Mouse (Mus musculus) c-Kit-negative CD71-positive TER-119-positive erythroid progenitor cells, embryonic 14.5 days (primary cell): ENCODE results near the gene Actl6b.
A peak's percentile ranks its signal among the peaks of the same experiment; 100 is the strongest.

Experiments used
- DNase-seq: peaks from one replicate; pipeline ENCODE4 v3.0.0-alpha.2; 2013; ENCODE audit warnings: low read depth, low spot score

Gene Actl6b

DNA sequence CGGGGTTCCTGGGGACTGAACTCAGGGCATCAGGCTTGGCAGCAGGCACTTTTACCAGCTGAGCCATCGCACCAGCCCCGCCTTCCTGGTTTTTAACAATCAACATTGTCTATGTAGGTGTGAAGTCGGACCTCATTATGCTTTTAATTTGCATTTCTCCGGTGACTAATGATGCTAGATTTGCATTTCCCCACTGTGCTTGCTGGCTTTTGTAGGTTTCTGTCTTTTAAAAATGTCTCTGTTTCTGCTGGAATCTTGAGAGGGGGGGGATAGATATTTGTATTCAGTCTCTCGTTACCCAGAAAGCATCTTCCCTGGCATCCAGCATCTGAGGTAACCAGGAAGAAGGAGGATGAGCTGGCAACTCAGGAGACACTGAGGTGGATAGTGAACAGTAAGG lies 8.2 kb downstream of the Actl6b start:
- no peak for DNase-seq

DNA sequence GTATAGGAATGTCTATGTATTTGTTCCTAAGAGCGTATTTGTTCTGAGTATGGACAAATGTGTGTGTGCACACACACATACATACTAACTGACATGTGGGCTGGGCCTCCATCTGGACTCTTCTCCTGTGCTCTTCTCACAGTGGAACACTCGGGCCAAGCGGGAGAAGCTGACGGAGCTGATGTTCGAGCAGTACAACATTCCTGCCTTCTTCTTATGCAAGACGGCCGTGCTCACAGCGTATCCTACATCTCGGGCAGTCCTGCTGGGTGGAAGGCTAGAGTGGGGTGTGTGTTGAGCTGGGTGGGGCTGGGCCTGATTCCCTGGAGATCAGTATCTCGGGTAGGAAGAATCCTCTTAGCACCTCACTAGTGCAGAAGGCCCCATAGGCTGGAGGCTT lies 9.6 kb downstream of the Actl6b start:
- no peak for DNase-seq

DNA sequence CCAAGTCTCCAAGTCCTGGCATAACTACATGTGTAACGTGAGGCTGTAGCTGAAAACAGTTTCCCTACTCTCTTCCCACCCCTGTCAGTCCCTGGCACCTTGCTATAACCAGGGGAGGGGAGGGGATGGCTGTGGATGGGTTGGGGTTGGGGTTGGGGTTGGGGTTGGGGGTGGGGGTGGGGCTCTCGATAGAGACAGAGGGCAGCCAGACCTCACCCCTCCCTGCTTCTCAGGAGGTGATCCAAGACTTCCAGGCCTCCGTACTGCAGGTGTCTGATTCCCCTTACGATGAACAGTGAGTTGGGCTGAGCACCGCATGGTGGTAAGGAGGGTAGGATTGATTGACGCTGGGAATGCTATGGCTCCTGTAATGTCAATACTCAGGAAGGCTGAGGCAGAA lies 12.4 kb downstream of the Actl6b start:
- DNase-seq: no peak

DNA sequence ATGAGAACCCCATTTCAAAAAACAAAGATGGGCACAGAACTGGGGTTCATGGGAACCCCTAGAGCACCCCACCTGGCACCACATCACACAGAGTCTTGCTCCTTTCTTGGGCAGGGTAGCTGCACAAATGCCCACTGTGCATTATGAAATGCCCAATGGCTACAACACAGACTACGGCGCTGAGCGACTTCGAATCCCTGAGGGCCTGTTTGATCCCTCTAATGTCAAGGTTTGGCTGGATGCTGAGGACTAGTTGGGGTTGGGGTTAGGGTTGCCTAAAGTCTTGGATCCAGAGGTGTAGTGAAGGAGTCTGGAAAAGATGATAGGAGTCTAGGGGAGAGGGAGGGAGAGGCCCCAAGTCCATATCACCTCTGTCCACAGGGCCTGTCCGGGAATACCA lies 13.1 kb downstream of the Actl6b start:
- no peak for DNase-seq

DNA sequence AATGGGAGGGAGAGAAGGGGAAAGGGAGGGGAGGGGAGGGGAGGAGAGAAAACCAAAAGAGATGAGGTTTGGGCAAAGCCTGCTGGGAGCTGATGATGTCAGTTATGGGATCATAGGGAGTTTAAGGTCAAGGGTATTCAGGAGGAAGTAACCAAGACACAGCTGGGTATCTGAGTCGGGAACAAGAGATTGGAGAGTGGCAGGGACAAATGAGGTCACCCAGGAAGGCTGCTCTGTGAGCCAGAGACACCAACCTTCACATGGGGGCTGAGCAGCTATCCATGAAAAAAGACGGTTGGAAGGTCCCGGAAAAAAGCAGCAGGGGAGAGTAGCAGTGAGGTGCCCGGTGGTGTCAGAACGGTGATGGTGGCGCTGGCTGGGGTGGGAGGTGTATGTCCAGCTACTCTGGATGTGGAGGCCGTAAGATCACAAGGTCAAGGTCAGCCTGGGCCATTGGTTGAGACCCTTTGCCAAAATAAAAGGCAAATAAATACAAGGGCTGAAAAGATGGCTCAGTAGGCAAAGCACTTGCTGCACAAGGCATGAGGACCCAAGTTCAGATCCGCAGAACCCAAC lies 15.0 kb downstream of the Actl6b start:
- no peak for DNase-seq

DNA sequence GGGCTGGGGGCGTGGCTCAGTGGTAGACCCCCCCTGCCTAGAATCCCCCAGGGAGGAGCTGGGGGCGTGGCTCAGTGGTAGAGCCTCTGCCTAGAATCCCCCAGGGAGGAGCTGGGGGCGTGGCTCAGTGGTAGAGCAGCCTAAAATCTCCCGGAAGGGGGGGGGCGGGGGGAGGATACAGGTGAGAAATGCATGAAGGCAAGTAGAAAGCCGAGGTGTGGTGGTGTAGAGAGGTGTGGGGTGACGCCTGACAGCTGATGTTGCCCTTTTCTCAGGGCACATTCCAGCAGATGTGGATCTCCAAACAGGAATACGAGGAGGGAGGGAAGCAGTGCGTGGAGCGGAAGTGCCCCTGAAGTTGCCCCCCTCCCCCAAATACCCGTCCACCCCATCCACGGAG lies 15.7 kb downstream of the Actl6b start:
- no peak for DNase-seq

DNA sequence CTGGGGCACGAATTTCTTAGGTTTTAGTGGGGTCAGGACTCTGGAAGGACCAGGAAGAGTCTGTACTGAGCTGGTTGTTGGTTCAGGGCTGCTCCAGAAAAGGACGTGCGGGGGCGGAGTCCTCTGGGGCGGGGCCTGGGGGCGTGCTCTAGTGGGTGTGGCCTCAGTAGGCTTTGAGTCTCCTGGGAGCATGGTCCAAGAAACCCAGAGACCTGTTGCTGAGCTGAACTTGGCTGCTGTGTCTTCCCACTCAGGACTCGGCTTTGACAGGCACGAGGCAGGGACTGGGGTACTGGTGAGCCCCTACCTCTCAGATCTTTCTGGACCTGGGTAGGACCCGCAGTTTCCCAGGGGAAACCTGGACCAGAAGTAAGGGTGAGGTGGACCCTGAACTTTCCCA lies 16.3 kb downstream of the Actl6b start, which contains the start of gene Tfr2:
Gene Tfr2 (plus strand): TSS at position 176 of the 400 bp plus-strand sequence.
- peak; percentile 83 for DNase-seq

DNA sequence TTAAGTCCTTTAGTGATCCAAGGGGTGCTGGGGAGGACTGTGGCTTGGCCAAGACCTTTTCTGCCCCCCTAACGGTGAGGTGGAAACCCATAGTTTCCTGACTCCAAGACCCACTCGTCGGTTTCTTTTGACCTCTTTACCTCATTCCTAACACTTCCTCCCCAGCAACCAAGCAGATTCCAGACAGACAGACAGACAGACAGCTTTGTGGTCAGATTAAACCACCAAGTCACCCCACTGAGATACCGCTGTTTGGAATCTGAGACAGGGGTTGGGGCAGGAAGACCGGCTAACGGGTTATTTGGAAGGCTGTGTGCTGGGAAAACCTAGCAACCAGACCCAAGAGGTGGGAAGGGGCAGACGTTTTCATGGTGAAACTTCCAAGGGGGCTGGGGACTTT lies 16.9 kb downstream of the Actl6b start:
- DNase-seq: no peak

DNA sequence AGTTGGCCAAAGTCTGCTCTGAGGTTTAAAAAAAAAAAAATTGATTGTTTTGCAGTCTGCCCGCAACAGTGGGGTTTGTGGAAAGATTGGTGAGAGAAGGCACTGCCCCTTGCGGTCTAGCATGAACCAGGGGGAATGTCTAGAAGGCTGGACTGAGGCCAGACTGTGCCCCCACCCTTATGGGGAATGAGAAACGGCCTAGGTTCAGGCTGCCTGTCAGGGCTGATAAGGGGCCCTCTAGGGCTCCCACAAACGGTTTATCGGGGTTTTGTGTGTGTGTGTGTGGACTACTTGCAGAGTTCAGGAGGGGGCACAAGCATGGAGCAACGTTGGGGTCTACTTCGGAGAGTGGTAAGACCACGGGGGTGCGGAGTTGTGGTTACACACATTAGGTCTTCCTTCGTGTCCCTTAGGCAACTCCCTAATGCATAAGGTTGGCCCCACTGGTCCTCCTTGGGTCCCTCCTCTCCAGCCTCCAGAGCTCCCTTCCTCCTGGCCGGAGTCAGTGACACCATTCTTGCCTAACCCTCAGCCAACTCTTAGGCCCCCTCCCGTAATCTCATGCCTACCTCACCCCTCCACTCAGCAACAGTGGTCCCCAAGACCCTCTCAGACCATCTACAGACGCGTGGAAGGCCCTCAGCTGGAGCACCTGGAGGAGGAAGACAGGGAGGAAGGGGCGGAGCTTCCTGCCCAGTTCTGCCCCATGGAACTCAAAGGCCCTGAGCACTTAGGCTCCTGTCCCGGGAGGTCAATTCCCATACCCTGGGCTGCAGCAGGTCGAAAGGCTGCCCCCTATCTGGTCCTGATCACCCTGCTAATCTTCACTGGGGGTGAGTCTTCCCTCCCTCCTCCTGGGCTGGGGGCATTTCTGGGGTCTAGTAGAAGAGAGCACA lies 17.6 kb downstream of the Actl6b start:
- peak; percentile 63 for DNase-seq

DNA sequence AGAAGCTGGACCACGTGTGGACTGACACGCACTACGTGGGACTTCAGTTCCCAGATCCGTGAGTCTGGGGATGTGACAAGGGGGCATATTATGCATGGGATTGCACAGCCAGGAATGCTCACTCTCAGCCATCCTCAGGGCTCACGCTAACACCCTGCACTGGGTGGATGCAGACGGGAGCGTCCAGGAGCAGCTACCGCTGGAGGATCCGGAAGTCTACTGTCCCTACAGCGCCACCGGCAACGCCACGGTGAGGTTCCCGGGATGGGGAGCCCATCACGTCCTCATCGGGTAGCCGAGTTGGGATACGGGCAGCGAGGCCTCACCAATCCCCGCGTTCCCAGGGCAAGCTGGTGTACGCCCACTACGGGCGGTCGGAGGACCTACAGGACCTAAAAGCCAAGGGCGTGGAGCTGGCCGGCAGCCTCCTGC lies 21.2 kb downstream of the Actl6b start:
- no peak for DNase-seq

DNA sequence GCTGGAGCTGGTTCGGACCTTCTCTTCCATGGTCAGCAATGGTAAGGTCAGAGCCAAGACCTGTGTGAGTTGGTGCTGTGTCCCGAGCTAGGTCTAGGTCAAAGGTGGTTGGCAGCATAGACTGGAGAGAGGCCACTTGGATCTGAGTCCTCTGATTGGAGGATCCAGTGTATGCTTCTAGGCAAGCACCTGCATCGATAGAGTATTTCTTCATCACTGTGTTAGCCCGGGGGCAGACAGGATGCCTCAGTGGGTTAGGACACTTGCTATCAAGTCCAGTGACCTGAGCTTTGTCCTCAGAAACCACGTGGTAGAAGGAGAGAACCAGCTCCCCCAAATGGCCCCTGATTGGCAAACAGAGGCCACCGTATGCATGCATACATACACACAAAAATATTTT lies 26.9 kb downstream of the Actl6b start:
- no peak for DNase-seq

DNA sequence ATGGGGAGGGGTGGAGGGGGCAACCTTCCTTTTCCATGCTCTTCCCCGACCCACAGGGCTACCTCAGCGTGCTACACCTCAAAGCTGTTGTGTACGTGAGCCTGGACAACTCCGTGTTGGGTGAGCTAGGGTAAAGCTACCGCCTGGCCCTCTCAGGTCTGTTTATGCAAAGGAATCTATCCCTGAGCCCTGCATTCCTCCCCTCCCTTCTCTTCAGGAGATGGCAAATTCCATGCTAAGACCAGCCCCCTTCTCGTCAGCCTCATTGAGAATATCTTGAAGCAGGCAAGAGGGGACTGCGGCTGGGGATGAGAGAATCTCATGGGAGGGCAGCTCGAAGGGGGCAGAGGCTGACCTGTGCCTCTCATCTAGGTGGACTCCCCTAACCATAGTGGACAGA lies 29.4 kb downstream of the Actl6b start:
- no peak for DNase-seq

DNA sequence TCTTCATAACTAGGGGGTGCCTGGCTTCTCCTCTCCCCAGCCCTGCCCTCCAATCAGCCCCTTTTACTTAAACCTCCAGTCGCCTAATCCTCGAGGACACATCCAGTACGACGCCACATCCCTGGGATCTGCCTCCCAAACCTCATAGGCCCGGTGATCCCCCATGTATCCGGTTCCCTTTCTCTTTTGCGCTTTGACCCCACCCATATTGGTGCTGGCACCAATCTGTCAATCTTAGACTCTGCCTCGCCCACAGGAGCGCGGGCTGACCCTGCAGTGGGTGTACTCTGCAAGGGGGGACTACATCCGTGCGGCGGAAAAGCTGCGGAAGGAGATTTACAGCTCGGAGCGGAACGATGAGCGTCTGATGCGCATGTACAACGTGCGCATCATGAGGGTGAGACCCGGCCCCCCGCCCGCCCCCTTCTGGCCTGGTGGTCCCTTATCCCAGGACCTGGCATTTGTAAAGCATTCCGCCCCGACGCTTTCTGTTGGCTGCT lies 30.4 kb downstream of the Actl6b start:
- DNase-seq: no peak

DNA sequence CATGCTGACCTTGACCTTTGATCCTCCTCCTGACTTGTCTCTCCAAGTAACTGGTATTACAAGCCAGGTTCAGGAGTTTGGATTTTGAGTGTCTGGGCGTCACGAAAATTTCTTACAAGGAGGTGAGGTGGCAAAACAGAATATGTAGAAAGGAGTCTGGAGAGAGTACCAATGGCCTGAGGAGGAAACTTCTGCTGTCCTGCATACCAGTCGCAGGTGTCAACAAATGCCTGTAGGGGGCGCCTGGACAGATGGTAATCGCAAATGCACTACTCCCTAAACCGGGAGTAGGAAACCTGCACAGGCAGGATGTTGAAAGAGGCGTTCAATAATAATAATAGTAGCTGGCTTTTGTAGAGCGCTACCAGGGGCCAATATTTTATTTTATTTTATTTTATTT lies 31.7 kb downstream of the Actl6b start:
- no peak for DNase-seq

DNA sequence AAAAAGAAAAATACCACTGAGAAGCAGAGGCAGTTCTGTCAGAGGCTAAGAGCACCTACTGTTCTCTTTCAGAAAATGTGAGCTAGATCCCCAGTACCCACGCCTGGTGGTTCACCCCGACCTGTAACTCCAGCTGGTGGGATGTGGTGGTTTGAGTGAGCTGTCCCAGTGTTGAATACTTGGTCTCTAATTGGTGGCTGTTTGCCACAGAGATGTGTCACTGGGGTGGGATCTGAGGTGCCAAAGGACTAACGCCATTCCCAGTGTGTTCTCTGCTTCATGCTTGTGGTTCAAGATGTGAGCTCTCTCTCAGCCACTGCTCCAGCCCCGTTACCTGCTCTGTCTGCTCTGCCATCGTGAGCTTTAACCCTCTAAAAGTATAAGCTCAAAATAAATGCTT lies 37.2 kb downstream of the Actl6b start:
- DNase-seq: no peak

DNA sequence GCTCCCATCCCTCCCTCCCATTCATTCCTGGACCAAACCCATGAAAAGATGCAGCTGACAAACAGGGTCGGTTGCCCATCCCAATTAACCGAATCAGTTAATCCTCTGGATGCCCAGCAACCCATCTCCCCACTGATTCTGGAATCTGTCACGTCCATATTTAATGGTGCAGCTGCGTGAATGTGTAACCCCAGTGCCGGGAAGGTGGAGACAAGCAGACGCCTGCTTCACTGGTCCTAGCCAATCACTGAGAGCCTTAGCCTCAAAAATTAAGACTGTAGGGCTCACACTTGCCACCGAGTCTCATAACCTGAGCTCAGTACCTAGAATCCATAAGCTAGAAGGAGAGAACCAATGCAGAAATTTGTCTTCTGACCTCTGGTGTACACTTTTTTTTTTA lies 42.6 kb downstream of the Actl6b start:
- DNase-seq: no peak

DNA sequence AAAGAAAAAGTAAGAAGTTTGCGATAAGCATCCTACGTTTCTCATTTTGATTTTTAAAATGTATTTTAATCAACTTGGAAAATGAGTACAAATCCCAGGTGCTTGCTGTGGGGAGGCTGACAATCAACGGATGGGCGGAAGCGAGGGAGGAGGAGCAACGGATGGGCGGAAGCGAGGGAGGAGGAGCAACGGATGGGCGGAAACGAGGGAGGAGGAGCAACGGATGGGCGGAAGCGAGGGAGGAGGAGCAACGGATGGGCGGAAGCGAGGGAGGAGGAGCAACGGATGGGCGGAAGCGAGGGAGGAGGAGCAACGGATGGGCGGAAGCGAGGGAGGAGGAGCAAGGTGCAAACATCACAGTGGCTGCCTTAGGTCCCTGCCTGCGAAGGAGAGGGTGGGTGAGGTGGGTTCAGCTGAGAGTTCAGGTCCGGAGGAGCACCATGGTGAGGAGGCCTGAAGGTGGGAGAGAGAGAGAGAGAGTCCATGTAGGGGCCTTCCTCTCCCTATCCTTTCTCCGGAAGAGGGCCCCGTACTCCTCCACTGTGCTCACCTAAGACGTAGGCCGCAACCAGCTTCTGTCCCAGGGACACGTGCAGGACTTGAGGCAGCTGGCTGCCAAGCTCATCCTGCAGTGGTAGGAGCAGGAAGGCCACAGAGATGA lies 43.4 kb downstream of the Actl6b start:
- DNase-seq: no peak

DNA sequence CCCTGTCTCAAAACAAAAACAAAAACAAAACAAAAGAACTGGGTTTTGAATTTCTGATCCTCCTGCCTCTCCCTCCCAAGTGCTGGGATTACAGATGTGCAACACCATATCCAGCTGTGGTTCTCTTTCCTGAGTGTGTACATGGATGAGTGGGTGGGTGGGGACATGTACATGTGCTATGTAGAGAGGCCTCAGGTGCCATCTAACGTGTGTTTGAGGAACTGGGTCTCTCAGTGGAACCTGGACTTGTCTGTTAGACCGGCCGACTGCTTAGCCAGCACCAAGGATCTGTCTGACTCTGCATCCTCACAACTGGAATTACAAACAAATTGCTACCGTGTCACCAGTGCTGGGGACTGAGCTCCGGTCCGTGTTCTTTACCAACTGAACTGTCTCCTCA lies 44.3 kb downstream of the Actl6b start:
- DNase-seq: no peak

DNA sequence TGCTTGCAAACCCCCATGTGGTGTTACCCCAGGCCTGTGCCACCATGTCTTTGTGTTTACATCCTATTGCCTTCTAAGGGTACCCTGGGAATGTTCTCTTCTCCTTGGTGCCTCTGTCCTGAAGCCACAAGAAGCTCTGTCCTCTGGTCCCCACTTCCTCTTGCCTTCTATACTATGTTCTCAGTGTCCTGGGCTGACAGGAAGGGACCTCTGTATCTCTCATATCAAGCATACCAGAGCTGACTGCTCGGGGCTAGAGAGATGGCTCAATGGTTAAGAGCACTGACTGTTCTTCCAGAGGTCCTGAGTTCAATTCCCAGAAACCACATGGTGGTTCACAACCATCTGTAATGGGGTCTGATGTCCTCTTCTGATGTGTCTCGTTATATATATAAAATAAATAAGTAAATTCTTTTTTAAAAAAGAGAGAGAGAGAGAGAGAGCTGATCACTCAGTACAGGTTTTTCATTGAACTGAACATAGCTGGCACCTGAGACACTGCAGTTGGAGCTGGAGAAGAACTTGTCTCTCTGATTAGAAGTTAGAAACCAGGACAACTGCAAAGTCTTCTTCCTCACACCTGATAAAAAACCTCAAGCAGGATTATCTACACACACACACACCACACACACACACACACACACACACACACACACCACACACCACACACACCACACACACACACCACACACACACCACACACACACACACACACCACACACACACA lies 44.9 kb downstream of the Actl6b start:
- no peak for DNase-seq

DNA sequence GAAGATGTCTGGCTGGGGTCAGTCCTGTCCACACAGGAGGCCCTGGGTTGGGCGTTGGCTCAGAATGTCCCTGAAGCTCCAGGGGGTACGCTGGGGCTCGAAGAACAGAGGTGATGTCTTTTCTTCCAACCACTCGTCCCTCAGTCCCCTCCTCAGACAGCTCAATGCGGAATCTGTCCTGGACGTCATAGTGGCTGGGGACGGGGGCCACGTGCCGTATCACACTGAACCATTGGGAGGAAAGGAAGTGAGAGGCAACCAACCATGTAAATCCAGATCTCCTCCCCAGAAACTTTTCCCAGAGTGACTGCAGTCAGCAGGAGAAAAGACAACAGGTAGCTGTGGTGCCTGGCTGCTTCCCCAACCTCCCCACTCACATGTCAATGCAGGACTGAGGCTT lies 46.3 kb downstream of the Actl6b start:
- no peak for DNase-seq

DNA sequence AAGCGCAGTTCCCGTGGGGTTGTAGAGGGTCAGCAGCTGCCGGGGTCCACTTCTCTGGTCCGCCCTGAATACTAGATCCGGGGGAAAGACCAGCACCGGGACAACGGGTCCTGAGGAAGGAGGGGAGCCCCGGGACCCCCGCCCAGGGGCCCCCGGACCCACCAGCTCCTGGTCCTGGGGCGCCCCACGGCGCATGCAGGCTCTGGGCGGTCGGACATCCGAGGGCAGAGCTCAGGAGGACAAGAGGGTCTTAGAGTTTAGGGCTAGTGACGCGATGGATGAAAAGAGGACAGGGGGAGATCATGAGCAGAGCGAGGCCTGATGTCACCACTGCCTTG lies 46.9 kb downstream of the Actl6b start:
- no peak for DNase-seq
